Mouse (Mus musculus) hindbrain, postnatal 0 days (tissue): ENCODE measurements around the gene Anpep. TPM values are rescaled to one million over a fixed set of nuclear protein-coding genes. Genes with fewer than 3 reads are reported as not detected.

Source experiments
- ATAC-seq: fragments of 200-750 bp; cut with Nextera tagmentation; 2 replicates; pipeline ENCODE4 v1.8.0; 2017; ENCODE audit warnings: mild to moderate bottlenecking, moderate TSS enrichment, moderate library complexity
- DNase-seq: peaks from one replicate; pipeline ENCODE4 v3.0.0-alpha.2; 2015; ENCODE audit warnings: low spot score
- H3K27ac ChIP-seq: fragments of 300-500 bp; sonication (generic); 2 replicates; pipeline ENCODE4 v1.5.1; 2014; ENCODE audit warnings: mild to moderate bottlenecking
- H3K27me3 ChIP-seq: fragments of 300-500 bp; sonication (generic); 2 replicates; pipeline ENCODE4 v1.6.1; 2014; ENCODE audit warnings: low read length, mixed read lengths; ENCODE audit not compliant: insufficient read depth
- H3K36me3 ChIP-seq: fragments of 300-500 bp; sonication (generic); 2 replicates; pipeline ENCODE4 v1.6.1; 2014; ENCODE audit warnings: low read length, mixed read lengths; ENCODE audit not compliant: insufficient read depth
- H3K4me1 ChIP-seq: fragments of 300-500 bp; sonication (generic); 2 replicates; pipeline ENCODE4 v1.6.1; 2014; ENCODE audit warnings: antibody characterized with exemption, low read length, mixed read lengths; ENCODE audit not compliant: insufficient read depth
- H3K4me2 ChIP-seq: fragments of 300-500 bp; sonication (generic); 2 replicates; pipeline ENCODE4 v1.6.1; 2014; ENCODE audit warnings: low read depth, mild to moderate bottlenecking, low read length, moderate library complexity, mixed read lengths
- H3K4me3 ChIP-seq: fragments of 300-500 bp; sonication (generic); 2 replicates; pipeline ENCODE4 v1.5.1; 2014; ENCODE audit warnings: low read length
- H3K9ac ChIP-seq: fragments of 300-500 bp; sonication (generic); replicated peaks from 2 replicates; pipeline ENCODE4 v1.6.1; 2014; ENCODE audit warnings: mild to moderate bottlenecking, low read length, moderate library complexity, mixed read lengths
- H3K9me3 ChIP-seq: fragments of 300-500 bp; sonication (generic); 2 replicates; pipeline ENCODE4 v1.6.1; 2016; ENCODE audit warnings: low read length, mixed read lengths
- CTCF ChIP-seq: IDR thresholded peaks from 2 replicates; pipeline ENCODE4 v1.5.1; 2016; ENCODE audit warnings: antibody characterized with exemption, control low read depth, low read depth
- WGBS: fragments of 180-500 bp; shearing (Covaris S2); extraction: QIAGEN DNeasy Blood & Tissue Kit; methylation state at CpG from one replicate; pipeline ENCODE4 v1.1.7; 2014; 5-methylcytosine and 5-hydroxymethylcytosine counted together
- polyA plus RNA-seq: library from polyadenylated mRNA; unstranded; fragments of >200 nt; fragmentation: Nextera tagmentation; extraction: Ambion mirVana; gene quantifications from 2 replicates; pipeline ENCODE4 v1.2.1, GENCODE M21; 2015
- total RNA-seq: library from RNA; depleted of rRNA; stranded (reverse); fragments of >200 nt; gene quantifications from 2 replicates; pipeline ENCODE4 v1.2.3, GENCODE M21; 2014

Anpep gene
- total and polyA plus RNA-seq, 2 experiments from 2014 or later: 3.7 to 4.1 TPM

GRCm38 (mm10) chr7:79847456-79848451 is 13.1 kb downstream of the Anpep start:
- WGBS: 11% methylated on average over 53 of the region's 53 CpGs
- Histone ChIP-seq H3K27ac (no peak overlapping the region), H3K9me3 (no peaks in the 10 kb centered on the region), H3K4me3 (peak overlapping the region; percentile 25), H3K4me2 (peak overlapping the region; percentile 53), H3K36me3 (no peaks in the 10 kb centered on the region), H3K4me1 (no peaks in the 10 kb centered on the region), H3K9ac (no peak overlapping the region), H3K27me3 (0 out of 2 replicates have a peak, but pooled peaks cover 10% of the 10 kb centered on the region)
- ATAC-seq (0 out of 2 replicates have a peak, but pooled peaks have one; percentile 40), DNase-seq (peak; percentile 15)
- TF ChIP-seq CTCF: no peak

- no peaks in the 10 kb centered on the region for H3K36me3 ChIP-seq
- no peaks in the 10 kb centered on the region for H3K4me1 ChIP-seq
- DNase-seq (no peak), ATAC-seq (no peak)
- H3K4me2 ChIP-seq: no peak overlapping the region
- no peak overlapping the region for H3K27ac ChIP-seq
- no peaks in the 10 kb centered on the region for H3K9me3 ChIP-seq
- H3K9ac ChIP-seq: no peak overlapping the region
- 0 out of 2 replicates have a peak, but pooled peaks cover 10% of the 10 kb centered on the region for H3K27me3 ChIP-seq
- no peak for TF ChIP-seq CTCF
- whole genome bisulfite sequencing: 72% methylated on average over 2 of the region's 2 CpGs
- H3K4me3 ChIP-seq: no peak overlapping the region
Observed at GRCm38 (mm10) chr7:79846342-79846741, 14.5 kb downstream of the Anpep start.

- no peak overlapping the region for H3K4me3 ChIP-seq
- H3K4me1 ChIP-seq: no peaks in the 10 kb centered on the region
- H3K36me3 ChIP-seq: no peaks in the 10 kb centered on the region
- H3K27me3 ChIP-seq: 0 out of 2 replicates have a peak, but pooled peaks cover 10% of the 10 kb centered on the region
- no peaks in the 10 kb centered on the region for H3K9me3 ChIP-seq
- TF ChIP-seq CTCF: no peak
- H3K9ac ChIP-seq: no peak overlapping the region
- no peak overlapping the region for H3K27ac ChIP-seq
- no peak overlapping the region for H3K4me2 ChIP-seq
- 75% methylated on average over 8 of the region's 8 CpGs for WGBS
- DNase-seq (no peak), ATAC-seq (no peak)
Observed at GRCm38 (mm10) chr7:79844090-79844802, 16.6 kb downstream of the Anpep start.

GRCm38 (mm10) chr7:79842163-79842562 is 18.7 kb downstream of the Anpep start:
- WGBS: 72% methylated on average over 7 of the region's 7 CpGs
- ATAC-seq (no peak), DNase-seq (no peak)
- Histone ChIP-seq H3K4me2 (no peak overlapping the region), H3K4me3 (no peak overlapping the region), H3K36me3 (no peaks in the 10 kb centered on the region), H3K4me1 (no peaks in the 10 kb centered on the region), H3K27me3 (no peaks in the 10 kb centered on the region), H3K9me3 (no peaks in the 10 kb centered on the region), H3K27ac (no peak overlapping the region), H3K9ac (no peak overlapping the region)
- TF ChIP-seq CTCF: no peak

GRCm38 (mm10) chr7:79837247-79837646 is 23.6 kb downstream of the Anpep start:
- Histone ChIP-seq H3K4me1 (no peaks in the 10 kb centered on the region), H3K27me3 (no peaks in the 10 kb centered on the region), H3K27ac (no peak overlapping the region), H3K4me2 (no peak overlapping the region), H3K9ac (no peak overlapping the region), H3K4me3 (no peak overlapping the region), H3K9me3 (no peaks in the 10 kb centered on the region), H3K36me3 (no peaks in the 10 kb centered on the region)
- DNase-seq (no peak), ATAC-seq (no peak)
- WGBS: 64% methylated on average over 2 of the region's 2 CpGs
- no peak for TF ChIP-seq CTCF

GRCm38 (mm10) chr7:79835196-79835595 is 25.7 kb downstream of the Anpep start:
- no peak for ATAC-seq
- Histone ChIP-seq H3K9ac (no peak overlapping the region), H3K4me2 (no peak overlapping the region), H3K9me3 (no peaks in the 10 kb centered on the region), H3K36me3 (no peaks in the 10 kb centered on the region), H3K4me1 (no peaks in the 10 kb centered on the region), H3K27ac (no peak overlapping the region), H3K4me3 (no peak overlapping the region), H3K27me3 (no peaks in the 10 kb centered on the region)
- WGBS: 97% methylated on average over 6 of the region's 6 CpGs
- no peak for TF ChIP-seq CTCF
- DNase-seq: no peak
